Mouse (Mus musculus) embryonic fibroblast, embryonic 13.5 days (primary cell): ENCODE data around the gene Dennd2c.

Experiments
- CTCF ChIP-seq: IDR thresholded peaks from 2 replicates; pipeline ENCODE4 v1.5.1; 2011; ENCODE audit warnings: mild to moderate bottlenecking, control low read depth, low read length, moderate library complexity, borderline replicate concordance; ENCODE audit not compliant: insufficient read depth
- POLR2A ChIP-seq: IDR thresholded peaks from 2 replicates; pipeline ENCODE4 v1.6.1; 2011; ENCODE audit warnings: low read depth, mild to moderate bottlenecking, control low read depth, low read length, moderate library complexity

DNA sequence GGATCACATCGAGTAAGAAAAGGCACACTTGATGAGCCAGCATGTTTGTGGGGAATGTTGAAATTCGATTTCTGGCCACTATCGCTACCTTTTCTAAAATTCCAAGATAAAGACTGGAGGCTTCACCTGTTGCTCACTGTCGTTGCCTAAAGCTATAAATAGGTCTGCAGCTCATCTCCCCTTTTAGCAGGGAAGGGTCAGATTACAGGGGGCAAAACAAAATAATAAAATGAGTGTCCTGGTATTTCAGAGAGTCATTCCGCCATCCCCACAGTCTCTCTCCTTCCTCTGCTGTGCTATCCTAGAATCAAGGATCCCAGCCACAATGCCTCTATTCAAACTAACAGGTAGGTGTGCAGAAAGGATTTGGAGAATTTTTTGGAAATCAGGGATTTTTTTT is 28.6 kb upstream of the Dennd2c start, which contains the start of gene Ampd1:
- TF ChIP-seq POLR2A = no peak
- no peak for TF ChIP-seq CTCF
